Mouse (Mus musculus) right cerebral cortex, postnatal 14 days (tissue): ENCODE results near the gene Mapk6.
"Not testable (repeated sequence)": the region's sequence is repeated elsewhere in the genome, so short reads cannot be mapped to it uniquely, and the experiment has no call there.

ENCODE experiments used
- DNase-seq: peaks from one replicate; pipeline ENCODE4 v3.0.0; 2022

Mapk6 gene

DNA sequence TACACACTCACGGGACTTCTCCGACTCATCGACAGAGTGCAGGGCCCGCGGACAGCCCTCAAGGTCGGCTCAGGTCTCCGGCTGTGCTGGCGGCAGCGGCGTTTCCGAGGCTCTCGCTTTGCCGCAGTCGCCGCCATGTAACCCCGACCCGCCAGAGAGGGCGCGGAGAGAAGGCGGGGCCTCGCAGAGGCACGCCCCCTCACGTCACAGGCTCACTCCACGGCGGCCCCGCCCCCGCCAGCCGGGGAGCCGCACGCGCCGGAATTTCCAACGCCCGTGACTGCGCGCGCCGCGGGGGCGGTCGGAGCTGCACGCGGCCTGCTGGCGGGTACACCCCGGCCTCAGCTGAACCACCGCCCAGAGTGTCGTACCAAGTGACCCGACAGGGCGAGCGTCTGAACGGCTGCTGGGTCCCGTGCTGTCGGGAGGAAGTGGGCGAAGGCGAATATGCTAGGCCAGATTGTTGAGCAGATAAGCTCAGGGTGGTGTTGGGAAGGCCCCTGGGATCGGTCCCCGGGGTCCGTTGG lies at the start of gene Mapk6:
TSS of gene Mapk6 (minus strand) at position 154 of the 527 bp plus-strand sequence.
- DNase-seq = peak; percentile 97

DNA sequence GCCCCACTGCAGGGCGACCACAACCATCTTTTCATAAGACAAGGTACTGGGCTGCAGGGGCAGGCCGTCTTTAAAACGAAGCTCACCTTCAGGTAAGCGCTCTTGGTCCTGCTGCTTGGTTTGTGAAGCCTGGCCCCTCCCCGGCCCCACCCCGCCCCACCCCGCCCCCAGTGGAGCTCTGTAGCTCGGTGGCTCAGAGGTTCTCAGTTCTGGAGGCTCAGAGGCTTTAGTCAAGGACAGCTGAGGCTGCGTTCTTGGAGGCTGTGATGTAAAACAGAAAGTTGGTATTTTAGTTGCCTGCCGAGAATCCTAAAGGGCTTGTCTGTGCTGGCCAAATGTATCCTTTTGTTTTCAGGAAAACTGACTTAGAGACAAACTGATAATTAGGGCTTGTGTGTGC lies 45.9 kb upstream of the Mapk6 start:
- no peak for DNase-seq

DNA sequence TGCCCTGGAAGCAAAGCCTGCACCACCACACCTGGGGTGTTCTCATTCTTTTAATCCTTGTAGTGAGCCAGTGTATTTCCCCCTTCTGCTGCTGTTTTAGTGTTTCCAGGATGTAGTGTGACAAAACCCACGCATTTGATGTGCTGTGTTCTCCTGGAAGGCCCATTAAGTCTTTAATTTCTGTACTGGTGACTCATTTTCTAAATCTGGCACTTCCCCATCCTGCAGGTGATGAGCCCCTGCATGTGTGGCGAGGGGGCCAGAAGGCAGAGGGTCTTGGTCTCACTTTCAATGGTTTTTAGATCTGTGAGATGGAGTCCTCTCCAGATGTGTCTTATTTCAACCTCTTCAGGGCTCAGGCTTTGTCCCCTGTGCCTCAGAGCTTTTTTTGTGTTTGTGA lies 44.2 kb upstream of the Mapk6 start:
- DNase-seq = no peak

- DNase-seq = no peak
These were observed 38.2 kb upstream of the Mapk6 start for GRCm38 (mm10) chr9:75448021-75448420.

DNA sequence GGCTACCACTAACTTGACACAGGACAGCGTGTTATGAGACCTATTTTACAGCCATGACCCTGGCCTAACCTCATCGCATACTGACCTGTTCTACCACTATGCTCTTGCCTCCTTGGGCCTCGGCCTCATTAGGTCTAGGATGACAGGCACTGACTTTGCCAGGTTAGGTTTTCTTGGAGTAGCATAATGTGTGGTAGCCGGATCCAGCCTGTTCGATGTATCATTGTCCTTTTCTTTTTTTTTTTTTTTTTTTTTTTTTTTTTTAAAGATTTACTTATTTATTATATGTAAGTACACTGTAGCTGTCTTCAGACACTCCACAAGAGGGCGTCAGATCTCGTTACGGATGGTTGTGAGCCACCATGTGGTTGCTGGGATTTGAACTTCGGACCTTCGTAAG lies 36.8 kb upstream of the Mapk6 start:
- DNase-seq = not testable (repeated sequence)

DNA sequence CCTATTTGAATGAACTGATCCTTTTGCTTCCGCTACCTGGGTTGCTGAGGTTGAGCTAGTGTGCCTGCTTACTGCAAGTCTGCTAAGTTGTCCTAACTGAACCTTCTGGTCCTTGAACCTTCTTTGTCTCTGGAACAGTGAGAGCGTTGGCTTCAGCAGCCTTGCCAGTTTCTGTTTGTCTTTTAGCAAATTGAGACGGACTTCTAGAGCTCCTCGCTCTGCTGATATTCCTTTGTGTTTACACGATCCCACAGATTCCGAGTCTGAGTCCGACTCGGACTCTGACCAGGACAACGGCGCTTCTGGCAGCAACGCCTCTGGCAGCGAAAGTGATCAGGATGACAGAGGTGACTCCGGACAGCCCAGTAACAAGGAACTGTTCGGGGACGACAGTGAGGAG lies 35.2 kb upstream of the Mapk6 start:
- DNase-seq = no peak

- DNase-seq = no peak
These were observed 31.9 kb upstream of the Mapk6 start for GRCm38 (mm10) chr9:75441691-75442131.

DNA sequence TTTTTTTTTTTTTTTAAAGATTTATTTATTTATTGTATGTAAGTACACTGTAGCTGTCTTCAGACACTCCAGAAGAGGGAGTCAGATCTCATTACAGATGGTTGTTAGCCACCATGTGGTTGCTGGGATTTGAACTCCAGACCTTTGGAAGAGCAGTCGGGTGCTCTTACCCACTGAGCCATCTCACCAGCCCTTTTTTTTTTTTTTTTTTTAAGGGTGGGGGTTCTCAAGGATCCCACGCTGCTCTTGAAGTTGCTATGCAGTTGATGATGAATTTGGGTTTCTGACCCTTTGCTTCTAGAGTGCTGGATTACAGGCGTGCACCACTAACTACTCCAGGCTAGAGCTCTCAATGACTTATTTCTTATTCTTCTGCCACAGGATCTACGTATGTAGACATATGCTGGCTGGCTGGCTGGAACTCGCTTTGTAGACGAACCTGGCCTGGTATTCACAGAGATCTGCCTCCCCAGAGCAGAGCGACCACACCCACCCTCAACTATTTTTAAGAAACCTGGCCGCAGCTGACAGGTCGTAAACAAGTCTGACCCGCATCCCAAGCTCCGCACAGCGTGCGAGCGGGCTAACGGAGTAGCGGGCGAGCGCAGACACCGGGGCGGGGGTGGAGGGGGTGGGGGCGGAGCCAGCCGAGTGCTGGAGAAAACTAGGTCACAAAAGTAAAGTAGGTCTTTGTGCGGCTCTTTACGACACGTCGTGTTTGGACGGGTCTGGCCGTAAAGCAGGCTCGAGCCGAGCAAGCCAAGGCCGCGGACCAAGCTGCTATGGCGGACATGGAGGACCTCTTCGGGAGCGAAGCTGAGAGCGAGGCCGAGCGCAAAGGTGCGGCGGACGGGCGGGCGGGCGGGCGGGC lies 31.2 kb upstream of the Mapk6 start, which contains the start of gene Leo1:
TSS of gene Leo1 (plus strand) at position 729 of the 871 bp plus-strand sequence.
- peak; percentile 84 for DNase-seq

GRCm38 (mm10) chr9:75437653-75438385 lies 28.0 kb upstream of the Mapk6 start:
- DNase-seq = no peak

GRCm38 (mm10) chr9:75435918-75436317 lies 26.1 kb upstream of the Mapk6 start:
- DNase-seq = peak; percentile 63

DNA sequence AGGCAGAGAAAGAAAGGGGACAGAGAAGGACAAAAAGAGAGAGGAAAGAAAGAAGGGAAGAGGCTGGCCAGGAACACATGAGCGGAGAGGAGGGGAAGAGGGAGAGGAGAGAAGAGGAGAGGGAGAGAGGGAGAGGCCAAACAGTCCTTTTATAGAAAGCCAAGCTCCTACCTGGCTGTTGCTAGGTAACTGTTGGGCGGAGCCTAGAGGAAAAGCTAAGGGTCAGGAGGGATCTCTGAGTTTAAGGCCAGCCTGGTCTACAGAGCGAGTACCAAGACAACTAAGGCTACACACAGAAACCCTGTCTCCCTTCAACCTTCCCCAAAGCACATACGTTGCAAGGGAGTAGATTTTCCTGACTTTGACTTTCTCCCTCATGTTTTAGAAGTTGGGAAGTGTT lies 25.5 kb upstream of the Mapk6 start:
- no peak for DNase-seq

DNA sequence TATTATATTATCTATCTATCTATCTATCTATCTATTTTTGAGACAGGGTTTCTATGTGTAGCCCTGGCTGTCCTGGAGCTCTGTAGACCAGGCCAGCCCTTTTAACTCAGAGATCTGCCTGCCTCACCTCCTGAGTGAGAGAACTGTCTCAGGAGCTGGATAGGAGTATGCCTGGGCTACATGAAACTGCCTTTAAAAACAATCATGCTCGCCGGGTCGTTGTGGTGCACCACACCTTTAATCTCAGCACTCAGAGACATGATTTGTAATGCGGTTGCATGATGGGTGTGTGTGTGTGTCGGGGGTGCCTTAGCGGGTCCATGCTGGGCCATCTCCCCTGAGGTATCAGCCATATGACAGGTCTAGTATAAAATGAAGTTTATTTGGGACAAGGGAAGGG lies 25.1 kb upstream of the Mapk6 start:
- DNase-seq = no peak

- no peak for DNase-seq
These were observed 24.5 kb upstream of the Mapk6 start for GRCm38 (mm10) chr9:75434172-75434793.

DNA sequence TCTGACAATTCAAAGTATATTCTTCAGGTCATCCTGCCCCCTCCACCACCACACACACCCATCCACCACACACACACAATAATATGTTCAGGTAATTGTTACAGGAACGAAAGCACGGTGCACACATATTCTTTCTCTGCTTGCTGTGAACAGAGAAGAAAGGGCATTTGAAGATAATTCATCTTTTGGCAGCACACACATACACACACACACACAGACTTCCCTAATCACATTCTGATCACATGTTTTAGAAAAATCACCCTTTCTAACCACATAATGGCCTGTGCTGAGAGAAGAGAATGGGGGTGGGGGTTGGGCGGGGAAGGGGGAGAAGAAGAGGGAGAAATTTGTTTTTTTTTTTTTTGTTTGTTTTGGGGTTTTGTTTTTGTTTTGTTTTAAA lies 22.9 kb upstream of the Mapk6 start:
- DNase-seq = no peak

- no peak for DNase-seq
These were observed 21.2 kb upstream of the Mapk6 start for GRCm38 (mm10) chr9:75430822-75431621.

DNA sequence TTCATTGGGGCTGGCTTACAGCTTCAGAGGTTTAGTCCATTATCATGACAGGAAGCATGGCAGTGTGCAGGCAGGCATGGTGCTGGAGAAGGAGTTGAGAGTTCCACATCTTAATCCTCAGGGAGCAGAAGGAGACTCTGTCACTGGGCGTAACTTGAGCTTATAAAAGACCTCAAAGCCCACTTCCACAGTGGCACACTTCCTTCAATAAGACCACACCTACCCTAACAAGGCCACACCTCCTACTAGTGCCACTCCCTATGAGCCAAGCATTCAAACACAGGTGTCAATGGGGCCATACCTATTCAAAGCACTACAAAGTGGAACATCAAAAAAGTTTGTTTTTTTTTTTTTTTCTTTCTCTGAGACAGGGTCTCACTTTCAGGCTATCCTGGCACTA lies 19.9 kb upstream of the Mapk6 start:
- DNase-seq = no peak

GRCm38 (mm10) chr9:75429040-75429439 lies 19.2 kb upstream of the Mapk6 start:
- no peak for DNase-seq

DNA sequence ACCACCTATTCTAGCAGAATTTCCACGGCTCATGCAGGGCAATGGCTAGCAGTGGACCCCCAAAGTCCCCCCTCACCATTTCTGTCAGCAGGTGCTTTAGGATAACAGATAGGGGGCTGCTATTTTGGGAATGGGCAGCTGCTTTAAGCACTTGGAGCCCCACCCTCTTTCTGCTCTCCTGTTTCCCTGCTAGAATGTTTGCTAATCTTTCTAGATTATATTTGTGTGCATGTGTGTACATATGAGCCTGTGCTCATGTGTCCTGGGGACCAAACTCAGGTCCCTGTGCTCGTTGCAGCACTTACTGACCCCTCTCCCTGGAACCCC lies 18.4 kb upstream of the Mapk6 start:
- DNase-seq = no peak

GRCm38 (mm10) chr9:75427366-75428273 lies 17.8 kb upstream of the Mapk6 start:
- DNase-seq = no peak

GRCm38 (mm10) chr9:75425796-75426391 lies 16.1 kb upstream of the Mapk6 start:
- no peak for DNase-seq
